Mouse (Mus musculus) frontal cortex, postnatal 25 days (tissue): ENCODE measurements around the gene Baiap2l1.
"Not testable (repeated sequence)": the region's sequence is repeated elsewhere in the genome, so short reads cannot be mapped to it uniquely, and the experiment has no call there.

Experiments used
- DNase-seq, 2 experiments: peaks; one replicate each; pipeline ENCODE4 v3.0.0; 2022; ENCODE audit warnings: low spot score in 2 of 2

The Baiap2l1 gene

DNA sequence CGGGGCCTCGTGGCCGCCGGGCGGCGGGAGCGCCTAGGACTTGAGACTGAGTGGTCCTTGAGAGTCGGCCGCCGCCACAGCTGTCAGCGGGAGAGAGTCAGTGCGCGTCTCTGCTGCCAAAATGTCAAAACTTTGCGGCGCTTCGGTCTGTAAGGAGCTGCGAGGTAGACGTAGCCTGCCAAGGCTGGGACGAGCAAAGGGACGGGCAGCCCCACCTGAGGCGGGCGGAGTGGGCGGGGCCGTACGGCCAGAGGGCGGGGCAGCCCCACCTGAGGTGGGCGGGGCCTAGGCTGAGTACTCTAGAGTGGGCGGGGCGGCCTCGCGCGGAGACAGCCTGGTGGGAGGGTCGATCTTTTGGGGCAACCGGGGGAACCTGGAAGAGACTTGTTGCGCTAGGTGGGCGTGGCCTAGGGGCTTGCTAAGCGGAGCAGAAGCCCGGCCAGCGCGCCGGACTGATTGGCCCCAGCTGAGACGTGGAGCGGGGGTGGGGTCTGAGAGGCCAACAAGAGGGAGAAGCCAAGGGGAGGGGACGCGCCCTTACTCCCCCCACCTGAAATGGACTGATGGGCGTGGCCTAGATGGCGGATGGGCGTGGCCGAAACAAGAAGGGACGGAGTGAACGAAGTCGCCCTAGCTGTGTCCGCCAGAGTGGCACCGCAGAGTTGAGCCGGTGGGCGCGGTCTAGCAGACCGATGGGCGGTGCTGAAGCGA lies at the start of gene Baiap2l1:
Baiap2l1 (minus strand) TSS at position 232 of the 711 bp plus-strand sequence.
- DNase-seq, result peak; percentile 4 to 16

DNA sequence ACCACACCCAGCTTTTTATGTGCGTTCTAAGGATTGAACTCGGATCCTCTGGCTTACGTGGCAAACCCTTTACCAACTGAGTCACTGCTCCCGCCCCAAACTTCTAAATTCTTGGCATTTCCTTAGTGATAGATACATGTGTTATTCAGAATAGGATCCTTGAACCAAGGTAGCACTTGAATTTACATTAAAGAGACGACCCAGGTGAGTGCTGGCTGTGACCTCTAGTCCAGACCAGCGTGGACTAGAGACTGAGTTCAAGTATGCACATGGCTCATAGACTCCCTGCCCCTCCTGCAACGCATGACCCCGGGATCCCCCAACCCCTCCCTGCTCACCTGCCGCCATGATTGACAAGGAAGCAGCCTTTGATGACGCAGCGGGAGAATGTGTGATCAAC lies 48.3 kb upstream of the Baiap2l1 start:
- DNase-seq, result no peak

DNA sequence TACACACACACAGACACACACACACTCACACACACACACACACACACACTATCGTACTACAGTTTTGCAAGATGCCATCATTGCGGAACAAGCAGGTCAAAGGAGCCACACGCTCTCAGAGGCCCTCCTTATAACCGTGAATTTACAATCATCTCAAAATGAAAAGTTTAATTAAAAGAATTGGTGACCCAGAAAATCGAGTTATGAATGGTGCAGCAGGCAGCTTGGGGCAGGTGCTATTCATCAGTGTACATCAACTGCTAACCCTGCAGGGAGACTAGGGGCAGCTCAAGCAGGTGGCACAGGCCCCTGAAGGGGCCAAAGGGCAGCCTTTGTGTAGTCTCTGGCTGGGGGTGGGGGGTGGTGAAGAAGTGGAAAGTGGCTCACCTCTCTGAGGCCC lies 42.9 kb upstream of the Baiap2l1 start:
- DNase-seq, result no peak

DNA sequence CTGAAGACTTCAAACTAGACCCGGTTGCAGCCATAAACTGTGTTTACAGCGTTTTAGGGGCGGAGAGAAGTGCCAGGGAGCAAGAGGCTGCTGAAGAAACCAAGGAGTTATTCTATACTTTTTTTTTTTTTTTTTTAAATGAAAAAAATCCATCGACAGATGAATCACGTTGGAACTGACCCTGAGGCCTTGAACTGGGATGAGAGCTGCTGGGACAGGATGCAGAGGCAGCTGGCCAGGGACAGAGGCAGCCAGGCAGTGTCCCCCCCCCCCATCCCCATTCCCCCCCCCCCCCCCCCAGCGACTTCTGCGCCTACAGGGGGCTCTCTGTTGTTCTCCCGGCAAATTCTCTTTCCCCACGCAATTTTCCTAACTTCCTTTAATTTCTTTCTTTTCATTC lies 39.7 kb upstream of the Baiap2l1 start:
- DNase-seq, result no peak

DNA sequence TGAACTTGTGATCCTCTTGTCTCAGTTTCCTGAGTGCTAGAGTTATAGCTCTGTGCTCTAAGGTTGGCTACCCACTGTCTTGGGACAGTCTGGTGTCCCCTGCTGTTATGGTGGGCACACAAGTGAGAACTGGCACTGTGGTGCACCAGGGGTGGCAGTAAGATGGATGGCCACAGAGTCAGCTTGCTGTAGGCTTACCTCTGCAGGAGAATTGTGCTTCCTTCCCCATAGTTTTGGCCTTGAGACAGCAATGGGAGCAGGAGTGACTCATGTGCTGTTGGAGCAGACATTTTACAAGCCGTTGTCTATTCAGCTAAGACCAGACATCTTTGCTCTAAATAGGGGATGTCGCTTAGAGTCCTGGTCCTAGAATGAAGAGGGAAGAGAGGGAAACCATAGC lies 36.2 kb upstream of the Baiap2l1 start:
- DNase-seq, result no peak

DNA sequence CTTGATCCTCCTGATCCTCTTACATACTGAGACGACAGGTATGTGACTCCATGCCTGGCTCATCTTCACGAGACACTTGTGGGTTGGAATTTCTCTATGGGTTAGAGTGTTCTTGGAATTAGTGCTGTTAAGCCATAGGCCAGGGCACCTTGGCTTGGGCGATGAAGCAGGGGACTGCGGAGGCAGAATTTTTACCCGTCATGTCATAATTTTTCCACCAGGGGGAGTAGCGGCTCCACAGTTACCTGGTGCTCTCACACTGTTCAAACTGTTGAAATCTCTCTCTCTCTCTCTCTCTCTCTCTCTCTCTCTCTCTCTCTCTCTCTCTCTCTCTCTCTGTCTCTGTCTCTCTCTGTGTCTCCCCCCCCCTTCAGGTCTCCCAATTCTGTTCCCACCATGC lies 29.9 kb upstream of the Baiap2l1 start:
- DNase-seq, result peak; percentile 19 to 51

DNA sequence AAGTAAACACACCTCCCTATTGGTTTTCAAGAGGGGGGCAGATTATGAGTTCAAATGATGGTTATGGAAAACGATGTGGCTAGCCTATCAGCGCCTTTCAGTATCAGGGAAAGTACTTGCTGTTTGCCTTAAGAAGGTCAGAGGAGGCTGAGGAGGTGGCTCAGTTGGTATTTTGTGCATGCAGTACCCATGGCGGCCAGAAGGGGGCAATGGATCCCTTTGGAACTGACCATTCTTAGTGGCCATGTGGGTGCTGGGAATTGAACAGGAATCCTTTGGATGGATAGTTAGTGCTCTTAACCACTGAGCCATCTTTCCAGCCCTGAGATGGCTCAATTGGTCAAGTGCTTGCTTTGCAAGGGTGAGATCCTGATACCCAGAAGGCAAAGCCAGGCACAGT lies 26.0 kb upstream of the Baiap2l1 start:
- DNase-seq, result no peak

GRCm38 (mm10) chr5:144381782-144382181 lies 23.9 kb upstream of the Baiap2l1 start:
- no peak for DNase-seq

- no peak for DNase-seq
Observed at GRCm38 (mm10) chr5:144380689-144381088, 22.8 kb upstream of the Baiap2l1 start.

GRCm38 (mm10) chr5:144379431-144379830 lies 21.5 kb upstream of the Baiap2l1 start:
- DNase-seq, result no peak

DNA sequence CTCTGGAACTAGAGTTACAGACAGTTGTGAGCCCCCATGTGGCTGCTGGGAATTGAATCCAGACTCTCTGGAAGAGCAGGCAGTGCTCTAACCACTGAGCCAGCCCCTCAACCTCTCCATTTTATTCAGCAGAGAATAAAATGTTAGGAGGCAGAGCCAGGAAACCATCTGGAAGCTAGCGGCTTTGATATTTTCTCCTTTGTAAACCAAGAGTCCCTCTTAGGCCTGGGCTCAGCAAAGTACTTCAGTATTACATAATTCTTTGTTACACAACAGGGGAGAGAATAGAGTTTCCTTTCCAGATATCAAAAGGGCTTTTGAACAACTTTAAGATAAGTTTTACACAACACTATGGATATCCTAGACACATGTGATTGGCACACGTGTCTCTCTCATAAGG lies 15.0 kb upstream of the Baiap2l1 start:
- DNase-seq, result no peak

GRCm38 (mm10) chr5:144372177-144372576 lies 14.3 kb upstream of the Baiap2l1 start:
- DNase-seq, result no peak

DNA sequence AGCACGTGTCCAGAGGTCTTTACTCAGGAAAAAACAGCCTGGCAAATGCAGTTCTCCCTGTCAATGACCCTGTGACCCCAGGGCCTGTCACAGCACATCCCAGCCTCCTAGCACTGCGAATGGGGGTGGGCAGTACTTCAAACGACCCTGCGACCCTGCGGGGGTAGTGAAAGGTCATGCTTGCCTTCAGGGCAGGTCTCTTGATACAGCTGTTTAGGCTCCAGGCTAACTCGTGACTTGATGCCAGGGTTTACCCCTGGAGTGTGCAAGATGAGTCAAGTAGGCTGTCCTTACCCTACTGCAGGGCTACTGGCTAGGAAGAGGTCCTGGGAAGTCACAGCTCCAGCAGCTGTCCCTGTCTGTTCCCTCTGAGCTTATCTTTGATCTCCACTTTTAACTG lies 13.1 kb upstream of the Baiap2l1 start:
- DNase-seq, result no peak

DNA sequence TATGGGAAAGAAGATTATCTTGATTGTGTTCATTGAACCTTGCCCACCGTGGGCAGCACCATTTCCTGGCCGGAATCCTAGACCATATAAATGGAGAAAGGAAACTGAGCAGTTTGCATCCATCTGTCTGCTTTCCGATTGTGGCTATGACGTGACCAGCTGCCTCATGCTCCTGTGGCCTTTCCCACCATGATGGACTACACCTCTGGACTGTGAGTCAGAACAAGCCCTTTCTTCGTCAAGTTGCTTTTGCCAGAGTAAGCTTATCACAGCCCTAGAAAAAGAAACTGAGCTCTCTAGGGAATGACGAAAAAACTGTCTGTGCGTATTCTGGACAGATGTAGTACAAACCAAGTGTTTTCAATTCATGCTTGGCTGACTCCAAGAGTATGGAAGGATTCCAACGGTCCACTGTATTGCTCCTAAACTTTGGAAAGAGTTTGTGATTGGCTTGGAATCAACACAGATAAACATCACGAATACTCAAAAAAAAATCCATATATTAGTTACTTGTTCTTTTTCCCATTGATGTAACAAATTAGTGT lies 10.8 kb upstream of the Baiap2l1 start:
- DNase-seq, result no peak

GRCm38 (mm10) chr5:144366551-144366950 lies 8.6 kb upstream of the Baiap2l1 start:
- not testable (repeated sequence) for DNase-seq

DNA sequence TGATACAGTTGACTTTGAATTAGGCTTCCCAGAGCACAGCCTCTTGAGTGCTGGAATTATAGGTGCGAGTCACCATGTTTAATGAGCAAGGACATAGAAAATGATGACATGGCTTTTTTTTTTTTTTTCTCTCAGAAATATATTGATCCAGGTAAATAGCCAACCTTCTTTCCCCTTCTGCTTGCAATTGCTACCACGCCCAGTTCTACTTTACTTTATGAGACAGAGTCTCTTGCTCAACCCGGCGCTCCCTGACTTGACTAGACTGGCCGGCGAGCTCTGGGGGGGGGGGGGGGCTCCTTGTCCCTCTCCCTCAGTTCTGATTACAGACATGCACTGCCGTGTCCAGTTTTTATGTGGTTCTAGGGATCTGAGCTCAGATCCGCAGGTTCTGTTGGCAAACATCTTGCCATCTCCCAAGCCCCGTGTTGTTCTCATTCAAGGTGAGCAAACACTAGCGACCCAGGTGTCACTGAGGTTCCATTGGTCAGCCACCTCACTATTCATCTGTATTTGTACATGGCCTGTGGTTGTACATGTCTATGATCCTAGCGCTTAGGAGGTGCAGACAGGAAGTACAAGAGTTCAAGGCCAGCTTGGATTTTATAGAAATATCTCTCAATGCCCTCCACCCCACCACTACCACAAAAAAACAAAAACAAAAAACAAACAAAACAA lies 6.9 kb upstream of the Baiap2l1 start:
- DNase-seq, result no peak

DNA sequence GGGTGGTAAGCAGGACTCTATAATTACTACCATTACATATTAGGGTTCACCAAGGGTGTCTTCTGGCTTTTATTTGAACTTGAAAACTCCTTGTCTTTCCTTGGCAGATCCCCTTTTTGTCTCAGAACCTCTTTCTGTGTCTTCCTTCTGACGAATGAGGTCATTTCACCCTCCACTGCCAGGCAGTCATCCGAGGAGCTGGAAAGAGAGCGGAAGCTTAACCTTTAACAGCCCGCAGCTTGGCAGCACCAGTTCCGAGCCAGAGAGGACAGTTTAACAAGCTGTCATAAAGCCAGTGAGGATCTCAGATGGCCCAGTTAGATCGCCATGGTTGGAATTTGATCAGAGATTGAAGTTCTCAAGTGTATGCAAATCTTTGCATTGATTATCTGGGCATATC lies 2.4 kb upstream of the Baiap2l1 start:
- DNase-seq, result no peak

GRCm38 (mm10) chr5:144359886-144360285 lies 2.0 kb upstream of the Baiap2l1 start:
- DNase-seq, result no peak

- DNase-seq, result no peak
Observed at GRCm38 (mm10) chr5:144358592-144358917, 643 bp upstream of the Baiap2l1 start.

DNA sequence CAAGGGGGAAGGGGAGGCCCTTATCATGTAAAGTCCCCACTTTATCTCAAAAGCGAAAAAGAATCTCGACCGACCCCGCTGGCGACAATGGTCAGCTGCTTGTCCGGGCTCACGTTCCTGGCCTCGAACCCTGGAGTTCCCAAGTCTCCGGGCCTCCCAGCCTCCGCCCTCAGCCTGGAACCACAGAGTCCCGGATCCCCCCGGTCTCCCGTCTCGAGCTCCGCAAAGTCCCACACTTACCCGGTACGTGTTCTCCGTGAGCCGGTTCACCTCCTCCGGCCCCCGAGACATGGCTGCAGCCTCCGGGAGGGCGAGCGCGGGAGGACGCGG lies 396 bp downstream of the Baiap2l1 start:
- DNase-seq, result no peak

- DNase-seq, result no peak
Observed at GRCm38 (mm10) chr5:144356776-144357455, 996 bp downstream of the Baiap2l1 start.

DNA sequence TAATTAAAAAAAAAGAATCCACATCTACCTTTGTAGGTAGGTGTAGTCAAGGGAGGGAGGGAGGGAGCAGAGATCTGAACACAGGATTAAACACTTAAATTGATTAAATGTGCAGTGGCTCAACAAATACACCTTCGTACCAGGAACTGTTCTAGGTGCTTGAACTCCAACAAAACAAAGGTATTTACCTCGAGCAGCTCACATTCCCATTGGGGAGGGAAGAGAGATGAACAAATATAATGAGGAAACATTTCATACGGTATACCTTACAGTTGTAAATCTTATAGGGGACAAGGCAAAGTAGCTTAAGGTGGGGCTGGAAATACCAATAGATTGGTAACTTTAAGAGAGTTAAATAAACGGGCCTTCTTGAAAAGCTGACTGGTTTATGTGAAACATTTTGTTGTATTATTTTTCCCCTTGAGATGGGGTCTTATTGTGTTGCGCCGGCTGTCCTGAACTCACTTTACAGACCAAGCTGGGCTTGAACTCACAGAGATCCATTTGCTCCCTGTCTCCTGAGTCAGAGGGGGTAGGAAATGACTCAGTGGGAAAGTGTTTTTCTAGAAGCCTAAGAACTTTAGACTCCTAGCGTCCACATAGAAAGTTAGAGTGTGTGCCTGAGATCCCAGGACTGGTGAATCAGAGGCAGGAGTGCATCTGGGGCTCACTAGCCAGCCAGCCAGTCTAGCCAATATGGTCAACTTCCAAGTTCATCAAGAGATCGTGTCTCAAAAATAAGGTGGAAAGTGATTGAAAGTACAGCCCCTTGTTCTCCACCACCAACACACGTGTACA lies 5.5 kb downstream of the Baiap2l1 start:
- no peak for DNase-seq
